Comparison of ENCODE assay signal across 9 mouse cellular contexts in the genomic region with DNA sequence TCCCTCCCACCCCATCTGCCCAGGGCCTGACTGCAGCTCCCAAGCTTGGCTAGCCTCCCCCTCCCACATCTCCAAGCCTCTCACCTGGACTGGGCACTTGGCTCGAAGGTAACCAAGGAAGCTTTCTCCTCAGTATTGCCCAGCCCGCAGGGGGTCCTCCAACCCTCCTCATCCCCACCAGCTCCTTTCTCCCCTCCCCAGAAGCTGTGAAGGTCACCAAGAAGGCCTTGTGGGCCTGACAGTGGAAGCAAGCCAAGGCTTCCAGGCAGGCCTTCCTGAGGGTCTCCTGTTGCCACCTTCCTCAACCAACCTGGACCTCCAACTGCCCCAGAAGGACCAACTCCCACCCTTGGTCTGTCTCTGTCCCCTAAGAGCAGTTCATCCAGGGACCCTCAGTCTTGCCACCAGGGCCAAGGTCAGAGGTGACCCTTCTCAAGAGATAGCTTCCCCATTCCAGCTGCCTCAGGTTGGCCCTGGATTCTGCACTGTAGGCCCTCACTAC. TPM values are rescaled to one million over a fixed set of nuclear protein-coding genes. Genes with fewer than 3 reads are reported as not detected.
DNase-seq lines count a peak whose midpoint lies in the region; ATAC-seq and TF ChIP-seq lines count a peak whose summit lies in the region.
"Had no signal": no experiment of that assay in that cellular context is flagged by ENCODE, and none has a peak within 500 bp of the region (broad histone marks: within the 10 kb centered on the region; RNA-seq: fewer than 3 reads in every experiment).

No protein-coding gene starts in this region.

- peak overlapping the region; percentile 79 for H3K4me2 ChIP-seq in heart, embryonic 14.5 days (ENCODE audit: low read length)
- peak overlapping the region; percentile 79 for H3K4me2 ChIP-seq in liver, embryonic 16.5 days (ENCODE audit: low read depth, low read length)

- H3K9ac ChIP-seq in heart, embryonic 14.5 days (ENCODE audit: low read length): peak overlapping the region; percentile 99
- peak overlapping the region; percentile 82 for H3K9ac ChIP-seq in liver, embryonic 16.5 days (ENCODE audit: low read depth, low read length)

- 25% methylated on average over 2 of the region's 2 CpGs for WGBS in heart, embryonic 14.5 days
- 34% methylated on average over 2 of the region's 2 CpGs for WGBS in liver, embryonic 16.5 days (ENCODE audit: insufficient replicate concordance)

- H3K27me3 ChIP-seq in G1E (ENCODE audit: insufficient read depth, low read length): no peaks in the 10 kb centered on the region
- H3K27me3 ChIP-seq in heart, embryonic 14.5 days (ENCODE audit: control insufficient read depth, insufficient read depth, low read length): no peaks in the 10 kb centered on the region
- no peaks in the 10 kb centered on the region for H3K27me3 ChIP-seq in liver, embryonic 16.5 days (ENCODE audit: control insufficient read depth, insufficient read depth, low read depth, low read length)
- H3K27me3 ChIP-seq: Patski had no signal

- peak overlapping the region; percentile 98 to 99 for H3K27ac ChIP-seq in heart, embryonic 14.5 days (replicated peaks in 1 of 2; ENCODE audit: control insufficient read depth in 1 of 2, insufficient read depth in 1 of 2, low read depth in 2 of 2, low read length in 2 of 2)
- H3K27ac ChIP-seq in liver, embryonic 16.5 days (ENCODE audit: low read length): peak overlapping the region; percentile 86

- no peaks in the 10 kb centered on the region for H3K9me3 ChIP-seq in G1E (replicated peaks)
- H3K9me3 ChIP-seq in heart, embryonic 14.5 days (ENCODE audit: control insufficient read depth, low read length): no peaks in the 10 kb centered on the region
- no peaks in the 10 kb centered on the region for H3K9me3 ChIP-seq in liver, embryonic 16.5 days (replicated peaks; ENCODE audit: control insufficient read depth, low read length)

- ATAC-seq in G1E (ENCODE audit: extremely low read depth, insufficient number of reproducible peaks, low FRiP score, poor library complexity, severe bottlenecking): no peak
- ATAC-seq in heart, embryonic 14.5 days (ENCODE audit: insufficient number of reproducible peaks, insufficient read depth, low FRiP score, low read depth): no peak
- ATAC-seq in liver, embryonic 16.5 days (ENCODE audit: low read depth): no peak
- ATAC-seq in frontal cortex, adult (ENCODE audit: low TSS enrichment): no peak
- ATAC-seq: Patski had no signal

- H3K4me1 ChIP-seq in G1E (ENCODE audit: insufficient read depth, low read depth, low read length): peaks cover 70% of the 10 kb centered on the region
- H3K4me1 ChIP-seq in heart, embryonic 14.5 days (ENCODE audit: control insufficient read depth in 2 of 2, insufficient read depth in 2 of 2, low read length in 2 of 2): peaks cover 48 to 57% of the 10 kb centered on the region in 2 experiments
- peaks cover 47% of the 10 kb centered on the region for H3K4me1 ChIP-seq in liver, embryonic 16.5 days (ENCODE audit: control insufficient read depth, low read depth, low read length)

- H3K4me3 ChIP-seq in G1E (ENCODE audit: low read depth, low read length): peak overlapping the region; percentile 95
- peak overlapping the region; percentile 92 to 95 for H3K4me3 ChIP-seq in heart, embryonic 14.5 days (ENCODE audit: control insufficient read depth in 1 of 2, insufficient read depth in 1 of 2, low read depth in 1 of 2, low read length in 2 of 2)
- peak overlapping the region; percentile 80 for H3K4me3 ChIP-seq in liver, embryonic 16.5 days (ENCODE audit: low read depth, low read length)

- DNase-seq in gastrocnemius, postnatal 10 days: peak; percentile 22
- DNase-seq in gastrocnemius, postnatal 4 days (ENCODE audit: low spot score in 2 of 2): no peak
- no peak for DNase-seq in G1E (ENCODE audit: low spot score)
- no peak for DNase-seq in right cerebral cortex, postnatal 4 days
- no peak for DNase-seq in thymus, postnatal 36 days

- no peak for TF ChIP-seq CTCF in G1E (IDR thresholded peaks at IDR 0.05; ENCODE audit: low read depth, low read length)

- H3K36me3 ChIP-seq in G1E (replicated peaks): peaks cover 65% of the 10 kb centered on the region
- H3K36me3 ChIP-seq in heart, embryonic 14.5 days (ENCODE audit: control insufficient read depth, insufficient read depth, low read length): peaks cover 19% of the 10 kb centered on the region
- H3K36me3 ChIP-seq in liver, embryonic 16.5 days (ENCODE audit: control insufficient read depth, insufficient read depth): peaks cover 4% of the 10 kb centered on the region

RNA-seq across cellular contexts. Expression of a gene that starts 3.1 kb away (rescaled TPM):
- 100 to 1,000 TPM in 1 of 2 experiments, 10 to 100 TPM in 1; 73.8 to 125 TPM for total RNA-seq in gastrocnemius, postnatal 10 days (2021)
- total RNA-seq in gastrocnemius, postnatal 4 days (2021): 100 to 1,000 TPM in 1 of 2 experiments, 10 to 100 TPM in 1; 97.0 to 100 TPM
- 106 and 145 TPM in 2 replicates for total RNA-seq in G1E (2014; fragmentation: Nextera tagmentation)
- total RNA-seq in G1E (2017): 94.1 and 120 TPM in 2 replicates
- 51.6 and 56.0 TPM in 2 replicates for polyA plus RNA-seq in G1E (2012)
- 8.1 and 8.3 TPM in 2 replicates for polyA plus RNA-seq in heart, embryonic 14.5 days (2014; fragmentation: Nextera tagmentation; extraction: Ambion mirVana)
- polyA plus RNA-seq in liver, embryonic 16.5 days (2015; fragmentation: Nextera tagmentation; extraction: Ambion mirVana): 1.1 and 1.2 TPM in 2 replicates
